Mouse (Mus musculus) forebrain, embryonic 11.5 days (tissue): Measurements from ENCODE around the gene Ptprc. TPM values are rescaled to one million over a fixed set of nuclear protein-coding genes. Genes with fewer than 3 reads are reported as not detected.
A peak's percentile ranks its signal among the peaks of the same experiment; 100 is the strongest.

Experiments
- ATAC-seq: fragments of 200-750 bp; cut with Nextera tagmentation; replicated peaks from 2 replicates; pipeline ENCODE4 v1.8.0; 2017; ENCODE audit warnings: moderate TSS enrichment; ENCODE audit not compliant: low FRiP score
- DNase-seq: peaks from one replicate; pipeline ENCODE4 v3.0.0-alpha.2; 2017; ENCODE audit warnings: low spot score
- H3K27ac ChIP-seq: fragments of 300-500 bp; sonication (generic); 2 replicates; pipeline ENCODE4 v1.5.1; 2014; ENCODE audit warnings: low read depth, low read length
- H3K27me3 ChIP-seq: fragments of 300-500 bp; sonication (generic); 2 replicates; pipeline ENCODE4 v1.6.1; 2014; ENCODE audit warnings: mild to moderate bottlenecking, low read length, mixed read lengths; ENCODE audit not compliant: control insufficient read depth, insufficient read depth
- H3K36me3 ChIP-seq: fragments of 300-500 bp; sonication (generic); 2 replicates; pipeline ENCODE4 v1.6.1; 2014; ENCODE audit warnings: mild to moderate bottlenecking, low read length, moderate library complexity, mixed read lengths; ENCODE audit not compliant: control insufficient read depth, insufficient read depth
- H3K4me1 ChIP-seq: fragments of 300-500 bp; sonication (generic); replicated peaks from 2 replicates; pipeline ENCODE4 v1.6.1; 2014; ENCODE audit warnings: low read length, mixed read lengths; ENCODE audit not compliant: control insufficient read depth, insufficient read depth
- H3K4me2 ChIP-seq: fragments of 300-500 bp; sonication (generic); 2 replicates; pipeline ENCODE4 v1.6.1; 2014; ENCODE audit warnings: low read depth, mild to moderate bottlenecking, low read length, moderate library complexity, mixed read lengths; ENCODE audit not compliant: severe bottlenecking
- H3K4me3 ChIP-seq: fragments of 300-500 bp; sonication (generic); 2 replicates; pipeline ENCODE4 v1.5.1; 2014; ENCODE audit warnings: low read depth, low read length
- H3K9ac ChIP-seq: fragments of 300-500 bp; sonication (generic); 2 replicates; pipeline ENCODE4 v1.6.1; 2014; ENCODE audit warnings: low read length
- H3K9me3 ChIP-seq: fragments of 300-500 bp; sonication (generic); 2 replicates; pipeline ENCODE4 v1.6.1; 2016; ENCODE audit warnings: low read length, mixed read lengths; ENCODE audit not compliant: control insufficient read depth
- whole genome bisulfite sequencing: fragments of 180-500 bp; shearing (Covaris S2); extraction: QIAGEN DNeasy Blood & Tissue Kit; methylation state at CpG from one replicate; pipeline ENCODE4 v1.1.7; 2014; 5-methylcytosine and 5-hydroxymethylcytosine counted together
- polyA plus RNA-seq: library from polyadenylated mRNA; unstranded; fragments of >200 nt; fragmentation: Nextera tagmentation; extraction: Ambion mirVana; gene quantifications from 2 replicates; pipeline ENCODE4 v1.2.1, GENCODE M21; 2014

Gene Ptprc
- polyA plus RNA-seq, 1 experiment from 2014 or later = 2.0 TPM

GRCm38 (mm10) chr1:138126843-138127242 is 48.7 kb downstream of the Ptprc start:
- 50% methylated on average over 8 of the region's 8 CpGs for WGBS
- H3K27ac ChIP-seq = no peak overlapping the region
- H3K36me3 ChIP-seq = no peaks in the 10 kb centered on the region
- H3K4me3 ChIP-seq = no peak overlapping the region
- H3K4me2 ChIP-seq = no peak overlapping the region
- no peak overlapping the region for H3K9ac ChIP-seq
- no peaks in the 10 kb centered on the region for H3K4me1 ChIP-seq
- no peak for DNase-seq
- H3K9me3 ChIP-seq = no peaks in the 10 kb centered on the region
- H3K27me3 ChIP-seq = no peaks in the 10 kb centered on the region
- ATAC-seq = no peak

GRCm38 (mm10) chr1:138125281-138125680 is 50.2 kb downstream of the Ptprc start:
- H3K4me3 ChIP-seq = no peak overlapping the region
- 85% methylated on average over 1 of the region's 1 CpGs for WGBS
- H3K9ac ChIP-seq = no peak overlapping the region
- DNase-seq = no peak
- no peak overlapping the region for H3K27ac ChIP-seq
- no peaks in the 10 kb centered on the region for H3K27me3 ChIP-seq
- H3K4me2 ChIP-seq = no peak overlapping the region
- no peaks in the 10 kb centered on the region for H3K4me1 ChIP-seq
- no peak for ATAC-seq
- H3K9me3 ChIP-seq = no peaks in the 10 kb centered on the region
- H3K36me3 ChIP-seq = no peaks in the 10 kb centered on the region

GRCm38 (mm10) chr1:138123866-138124265 is 51.6 kb downstream of the Ptprc start:
- no peak overlapping the region for H3K4me3 ChIP-seq
- no peak overlapping the region for H3K27ac ChIP-seq
- 40% methylated on average over 3 of the region's 3 CpGs for WGBS
- no peaks in the 10 kb centered on the region for H3K4me1 ChIP-seq
- no peak for ATAC-seq
- DNase-seq = no peak
- H3K9me3 ChIP-seq = no peaks in the 10 kb centered on the region
- no peaks in the 10 kb centered on the region for H3K36me3 ChIP-seq
- no peaks in the 10 kb centered on the region for H3K27me3 ChIP-seq
- H3K4me2 ChIP-seq = no peak overlapping the region
- H3K9ac ChIP-seq = no peak overlapping the region

- Histone ChIP-seq H3K27ac (no peak overlapping the region), H3K4me1 (no peaks in the 10 kb centered on the region), H3K4me2 (no peak overlapping the region), H3K27me3 (no peaks in the 10 kb centered on the region), H3K9me3 (no peaks in the 10 kb centered on the region), H3K9ac (no peak overlapping the region), H3K36me3 (no peaks in the 10 kb centered on the region), H3K4me3 (no peak overlapping the region)
- ATAC-seq = no peak
- WGBS = 61% methylated on average over 12 of the region's 12 CpGs
- no peak for DNase-seq
These were observed 55.6 kb downstream of the Ptprc start for GRCm38 (mm10) chr1:138119895-138120294.

- Histone ChIP-seq H3K27ac (no peak overlapping the region), H3K9ac (no peak overlapping the region), H3K9me3 (no peaks in the 10 kb centered on the region), H3K36me3 (no peaks in the 10 kb centered on the region), H3K4me1 (no peaks in the 10 kb centered on the region), H3K27me3 (no peaks in the 10 kb centered on the region), H3K4me3 (no peak overlapping the region), H3K4me2 (no peak overlapping the region)
- WGBS = 73% methylated on average over 1 of the region's 1 CpGs
- DNase-seq (no peak), ATAC-seq (no peak)
These were observed 82.3 kb downstream of the Ptprc start for GRCm38 (mm10) chr1:138093219-138093618.

- Histone ChIP-seq H3K4me1 (no peaks in the 10 kb centered on the region), H3K27me3 (no peaks in the 10 kb centered on the region), H3K36me3 (no peaks in the 10 kb centered on the region), H3K4me3 (no peak overlapping the region), H3K9me3 (no peaks in the 10 kb centered on the region), H3K27ac (no peak overlapping the region), H3K9ac (no peak overlapping the region), H3K4me2 (no peak overlapping the region)
- peak; percentile 71 for DNase-seq
- WGBS = 0% methylated on average over 1 of the region's 1 CpGs
- ATAC-seq = peak; percentile 69; the same call in 1 of the 2 replicates
These were observed 89.7 kb downstream of the Ptprc start for GRCm38 (mm10) chr1:138085810-138086209.

- H3K4me1 ChIP-seq = no peaks in the 10 kb centered on the region
- no peak overlapping the region for H3K9ac ChIP-seq
These were observed 91.8 kb downstream of the Ptprc start for GRCm38 (mm10) chr1:138083707-138084106.

GRCm38 (mm10) chr1:138080308-138080707 is 95.2 kb downstream of the Ptprc start:
- no peaks in the 10 kb centered on the region for H3K27me3 ChIP-seq
- DNase-seq (no peak), ATAC-seq (no peak)
- no peak overlapping the region for H3K4me2 ChIP-seq
- no peaks in the 10 kb centered on the region for H3K4me1 ChIP-seq
- H3K9ac ChIP-seq = no peak overlapping the region
- WGBS = 91% methylated on average over 1 of the region's 1 CpGs
- H3K36me3 ChIP-seq = no peaks in the 10 kb centered on the region
- no peak overlapping the region for H3K4me3 ChIP-seq
- no peak overlapping the region for H3K27ac ChIP-seq
- H3K9me3 ChIP-seq = no peaks in the 10 kb centered on the region

More at GRCm38 (mm10) chr1:138083707-138084106, 91.8 kb downstream of the Ptprc start:
- Histone ChIP-seq H3K4me3 (no peak overlapping the region), H3K9me3 (no peaks in the 10 kb centered on the region), H3K27me3 (no peaks in the 10 kb centered on the region), H3K36me3 (no peaks in the 10 kb centered on the region), H3K4me2 (no peak overlapping the region), H3K27ac (no peak overlapping the region)
- ATAC-seq (no peak), DNase-seq (no peak)

GRCm38 (mm10) chr1:138044196-138044945 is 131.1 kb downstream of the Ptprc start:
- WGBS = 43% methylated on average over 10 of the region's 10 CpGs
- H3K27ac ChIP-seq = no peak overlapping the region

More at GRCm38 (mm10) chr1:138044196-138044945, 131.1 kb downstream of the Ptprc start:
- no peaks in the 10 kb centered on the region for H3K9me3 ChIP-seq
- no peak overlapping the region for H3K4me2 ChIP-seq
- DNase-seq (peak; percentile 83), ATAC-seq (peak; percentile 85)
- no peaks in the 10 kb centered on the region for H3K27me3 ChIP-seq
- no peaks in the 10 kb centered on the region for H3K36me3 ChIP-seq
- no peak overlapping the region for H3K9ac ChIP-seq
- H3K4me1 ChIP-seq = no peaks in the 10 kb centered on the region
- H3K4me3 ChIP-seq = no peak overlapping the region
